Mouse (Mus musculus) mouse trophoblast stem cell (cell line): ENCODE data around the gene 6430550D23Rik.

Experiments used
- in situ Hi-C, 2 experiments: fragments of 300-500 bp; cut with MseI, MboI; formaldehyde crosslinking; loops; 2 replicates in 1 of 2; 3 replicates in 1 of 2; pipeline ENCODE4 v1.15.1; 2025

The 6430550D23Rik gene

GRCm38 (mm10) chr2:156007888-156008532 is at the start of gene 6430550D23Rik, which contains the start of gene Ergic3:
Gene 6430550D23Rik (minus strand): TSS chr2:156007977.
Gene Ergic3 (plus strand): TSS chr2:156008045.
- in situ Hi-C loops, result no loop called here

- in situ Hi-C loops, result no loop called here
These were observed 45.0 kb upstream of the 6430550D23Rik start, which contains the start of gene Fer1l4 for GRCm38 (mm10) chr2:156052816-156053215. Gene Fer1l4 (minus strand): TSS chr2:156052947.

GRCm38 (mm10) chr2:156047929-156048328 is 40.2 kb upstream of the 6430550D23Rik start:
- in situ Hi-C loops, result no loop called here

- in situ Hi-C loops, result no loop called here
These were observed 35.1 kb upstream of the 6430550D23Rik start for GRCm38 (mm10) chr2:156042903-156043302.

GRCm38 (mm10) chr2:156039390-156039789 is 31.6 kb upstream of the 6430550D23Rik start:
- in situ Hi-C loops, result no loop called here

GRCm38 (mm10) chr2:156025482-156025881 is 17.7 kb upstream of the 6430550D23Rik start:
- in situ Hi-C loops, result no loop called here

GRCm38 (mm10) chr2:156021765-156022164 is 14.0 kb upstream of the 6430550D23Rik start:
- in situ Hi-C loops, result no loop called here

GRCm38 (mm10) chr2:156021219-156021618 is 13.4 kb upstream of the 6430550D23Rik start:
- in situ Hi-C loops, result no loop called here

GRCm38 (mm10) chr2:156018106-156018505 is 10.3 kb upstream of the 6430550D23Rik start:
- in situ Hi-C loops, result no loop called here

DNA sequence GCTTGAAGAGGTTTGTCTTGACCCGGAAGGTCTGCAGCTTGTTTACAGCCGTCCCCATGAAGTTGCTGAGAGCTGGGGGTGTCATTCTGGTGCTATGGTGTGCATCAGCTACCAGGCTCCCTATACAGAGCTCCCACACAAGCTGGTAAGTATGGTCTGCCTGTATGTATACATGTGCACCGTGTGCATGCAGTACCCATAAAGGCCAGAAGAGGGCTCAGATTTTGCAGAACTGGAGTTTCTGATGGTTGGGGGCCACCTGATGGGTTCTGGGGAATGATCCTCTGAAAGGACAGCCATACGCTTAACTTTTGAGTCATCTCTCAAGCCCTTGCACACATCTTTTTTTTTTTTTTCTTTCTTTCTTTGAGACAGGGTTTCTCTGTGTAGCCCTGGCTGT is 2.4 kb downstream of the 6430550D23Rik start:
- in situ Hi-C loops, result no loop called here

- in situ Hi-C loops, result no loop called here
These were observed 15.9 kb downstream of the 6430550D23Rik start for GRCm38 (mm10) chr2:155991863-155992321.

DNA sequence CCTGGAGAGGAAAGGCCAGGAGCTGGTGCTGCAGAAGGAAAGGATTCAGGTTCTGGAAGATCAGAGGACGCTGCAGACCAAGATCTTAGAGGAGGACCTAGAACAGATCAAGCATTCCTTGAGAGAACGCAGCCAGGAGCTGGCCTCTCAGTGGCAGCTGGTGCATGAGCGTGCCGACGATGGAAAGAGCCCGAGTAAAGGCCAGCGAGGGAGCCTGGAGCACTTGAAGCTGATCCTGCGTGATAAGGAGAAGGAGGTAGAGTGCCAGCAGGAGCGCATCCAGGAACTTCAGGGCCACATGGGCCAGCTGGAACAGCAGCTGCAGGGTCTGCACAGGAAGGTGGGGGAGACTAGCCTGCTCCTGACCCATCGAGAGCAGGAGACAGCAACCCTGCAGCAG is 16.6 kb downstream of the 6430550D23Rik start:
- in situ Hi-C loops, result no loop called here

- in situ Hi-C loops, result no loop called here
These were observed 18.7 kb downstream of the 6430550D23Rik start for GRCm38 (mm10) chr2:155989085-155989484.

DNA sequence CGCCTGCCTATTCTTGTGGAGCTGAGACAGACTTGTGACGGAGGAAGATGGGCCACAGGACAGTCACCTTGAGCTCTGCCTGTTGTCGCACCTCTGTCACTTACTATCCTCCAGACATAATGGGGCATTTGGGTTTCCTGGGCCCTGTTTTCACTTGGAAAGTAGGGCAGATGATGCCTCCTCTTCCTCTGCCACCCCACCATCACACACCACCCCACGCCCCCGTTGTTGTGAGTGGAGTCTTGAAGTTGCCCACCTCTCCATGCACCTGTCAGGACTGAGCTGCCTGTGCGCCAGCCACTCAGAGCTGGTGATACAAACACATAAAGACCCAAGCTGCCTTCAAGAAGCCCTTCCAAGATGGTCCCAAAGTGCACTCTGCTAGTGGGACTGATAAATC is 20.6 kb downstream of the 6430550D23Rik start:
- in situ Hi-C loops, result no loop called here

GRCm38 (mm10) chr2:155985776-155986175 is 22.0 kb downstream of the 6430550D23Rik start:
- in situ Hi-C loops, result no loop called here

GRCm38 (mm10) chr2:155979328-155979991 is 28.3 kb downstream of the 6430550D23Rik start:
- in situ Hi-C loops, result no loop called here

DNA sequence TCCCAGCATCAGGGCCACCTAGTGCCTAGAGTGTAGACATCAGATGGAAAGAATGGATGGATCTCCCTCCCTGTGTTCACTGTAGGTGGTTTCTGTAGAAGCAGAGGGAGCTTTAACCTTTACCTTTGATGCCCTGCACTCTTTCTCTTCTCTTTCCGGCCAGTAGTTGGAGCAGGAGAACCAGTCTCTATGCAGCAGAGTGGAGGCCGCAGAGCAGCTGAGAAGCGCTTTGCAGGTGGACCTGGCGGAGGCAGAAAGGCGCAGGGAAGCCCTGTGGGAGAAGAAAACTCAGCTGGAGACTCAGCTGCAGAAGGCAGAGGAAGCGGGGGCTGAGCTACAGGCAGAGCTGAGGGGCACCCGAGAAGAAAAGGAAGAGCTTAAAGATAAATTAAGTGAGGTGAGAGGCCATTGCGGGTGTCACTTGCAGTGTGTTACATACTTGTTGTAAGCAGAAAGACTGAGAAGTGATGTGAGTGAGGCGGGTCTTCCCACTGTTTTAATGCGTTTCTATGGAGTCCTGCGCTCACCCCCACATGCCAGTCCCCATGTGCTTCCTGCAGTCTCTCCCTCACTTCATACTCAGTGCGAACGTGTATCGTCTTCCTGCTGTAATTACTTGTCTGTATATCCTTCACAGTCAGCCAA is 33.6 kb downstream of the 6430550D23Rik start:
- in situ Hi-C loops, result no loop called here

DNA sequence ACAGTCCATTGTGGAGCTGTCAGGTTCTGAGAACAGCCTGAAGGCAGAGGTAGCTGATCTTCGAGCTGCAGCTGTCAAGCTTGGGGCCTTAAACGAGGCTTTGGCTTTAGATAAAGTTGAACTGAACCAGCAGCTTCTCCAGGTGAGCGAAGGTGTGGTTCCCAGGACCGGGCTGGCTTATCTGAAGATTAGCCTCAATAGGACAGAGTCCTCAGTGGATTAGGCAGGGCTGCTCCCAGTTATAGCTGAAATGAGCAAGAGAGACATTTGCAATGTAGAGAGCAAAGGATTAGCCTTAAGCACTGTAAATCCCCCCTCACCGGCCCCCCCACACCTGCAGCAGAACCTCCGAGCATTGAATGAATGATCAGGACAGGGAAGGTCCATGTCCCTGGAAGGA is 34.4 kb downstream of the 6430550D23Rik start:
- in situ Hi-C loops, result no loop called here

GRCm38 (mm10) chr2:155962991-155963390 is 44.8 kb downstream of the 6430550D23Rik start:
- in situ Hi-C loops, result no loop called here

GRCm38 (mm10) chr2:155961862-155962261 is 45.9 kb downstream of the 6430550D23Rik start:
- in situ Hi-C loops, result no loop called here

DNA sequence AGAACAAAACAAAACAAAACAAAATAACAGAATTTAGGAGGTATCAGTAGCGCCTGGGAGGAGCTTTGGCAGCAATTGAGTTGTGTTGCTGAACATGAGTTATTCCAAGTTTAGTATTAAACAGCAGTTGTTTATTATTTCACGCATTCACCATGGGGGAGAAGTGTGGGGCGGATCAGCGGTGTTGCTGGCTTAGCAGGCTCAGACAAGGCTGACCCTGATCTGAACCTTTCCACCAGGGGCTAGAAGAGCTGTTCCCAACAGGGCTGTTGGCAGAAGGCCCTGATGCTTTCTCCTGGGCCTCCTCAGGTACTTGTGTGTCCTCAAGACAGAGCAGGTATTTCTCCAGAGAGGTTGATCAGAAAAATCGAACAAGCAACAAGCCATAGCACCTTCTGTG is 47.8 kb downstream of the 6430550D23Rik start:
- in situ Hi-C loops, result no loop called here
